Mouse (Mus musculus): ENCODE results near the gene Ppcdc. TPM values are rescaled to one million over a fixed set of nuclear protein-coding genes. Genes with fewer than 3 reads are reported as not detected.

The Ppcdc gene
- total and polyA plus RNA-seq, 3 experiments: 7.3 to 22.9 (median 7.6) TPM

DNA sequence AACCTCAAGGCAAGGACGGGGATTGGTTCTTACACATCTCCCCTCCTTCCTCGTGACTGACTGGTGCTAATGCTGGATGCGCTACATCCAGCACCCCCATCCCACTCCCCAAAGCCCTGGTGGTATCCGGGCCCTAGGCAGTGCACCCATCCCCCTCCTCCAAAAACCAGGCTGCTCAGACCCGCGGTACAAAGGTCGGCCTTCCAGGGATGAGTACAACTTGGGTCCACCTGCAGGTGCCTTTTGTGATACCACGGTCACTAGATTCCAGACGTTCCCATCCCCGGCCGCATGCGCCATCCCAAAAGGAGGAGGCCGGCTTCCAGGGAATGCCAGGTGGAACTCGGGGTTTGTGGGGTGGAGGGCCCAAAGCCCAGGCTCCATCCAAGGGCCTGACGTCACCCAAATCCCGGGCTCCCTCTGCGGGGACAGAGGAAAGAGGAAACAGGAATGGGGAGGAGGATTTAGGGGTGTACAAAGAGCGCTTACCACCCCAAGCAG lies 27.4 kb upstream of the Ppcdc start:
- intact Hi-C loops (cut with DNase I): no loop called here

DNA sequence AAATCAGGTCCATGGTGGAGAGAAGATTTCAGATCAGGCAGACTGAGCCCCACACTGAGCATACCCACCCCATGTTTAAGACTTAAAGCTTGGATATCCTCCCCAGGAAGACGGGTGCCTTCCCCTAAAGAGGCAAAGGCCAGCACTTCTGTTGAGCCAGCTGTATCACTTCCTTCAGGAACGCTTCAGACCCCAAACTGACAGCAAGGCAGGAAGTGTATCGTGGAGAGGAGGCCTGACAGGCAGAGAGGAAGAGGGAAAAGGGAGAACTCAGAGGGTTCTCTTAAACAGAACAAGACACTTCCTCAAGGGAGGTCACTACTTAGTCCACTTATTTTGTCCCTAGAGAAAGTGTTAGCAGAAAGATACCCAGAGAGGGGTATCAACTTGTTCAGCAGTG lies 26.2 kb upstream of the Ppcdc start:
- TF ChIP-seq CTCF (IDR thresholded peaks at IDR 0.05): no peak
- TF ChIP-seq EP300 (IDR thresholded peaks at IDR 0.05; ENCODE audit: insufficient read depth, low read depth, low read length): no peak
- no peak for TF ChIP-seq POLR2A (IDR thresholded peaks at IDR 0.05; ENCODE audit: insufficient read depth, low read depth, low read length)
- intact Hi-C loops (cut with DNase I): no loop called here
- Histone ChIP-seq H3K79me2 (replicated peaks; ENCODE audit: control insufficient read depth, insufficient read depth, low read length) (no peaks in the 10 kb centered on the region), H3K9ac (ENCODE audit: low read depth, low read length) (no peak overlapping the region), H3K27ac (no peak overlapping the region), H3K4me1 (ENCODE audit: control insufficient read depth, insufficient read depth, low read length) (peaks cover 3% of the 10 kb centered on the region), H3K36me3 (ENCODE audit: control insufficient read depth, insufficient read depth, low read length) (no peaks in the 10 kb centered on the region), H3K27me3 (ENCODE audit: control insufficient read depth, insufficient read depth, low read length) (no peaks in the 10 kb centered on the region), H3K4me3 (no peak overlapping the region)
- DNase-seq: peak in 1 of 2 experiments; percentile 19
- WGBS: 27% methylated on average over 3 of the region's 3 CpGs

More for the DNA sequence above, 27.4 kb upstream of the Ppcdc start:
- no peaks in the 10 kb centered on the region for H3K27me3 ChIP-seq (ENCODE audit: control insufficient read depth, insufficient read depth, low read length)
- H3K36me3 ChIP-seq (ENCODE audit: control insufficient read depth, insufficient read depth, low read length): no peaks in the 10 kb centered on the region
- H3K4me3 ChIP-seq: peak overlapping the region; percentile 68
- peak; percentile 26 to 35 for DNase-seq
- no peaks in the 10 kb centered on the region for H3K79me2 ChIP-seq (replicated peaks; ENCODE audit: control insufficient read depth, insufficient read depth, low read length)
- peaks cover 3% of the 10 kb centered on the region for H3K4me1 ChIP-seq (ENCODE audit: control insufficient read depth, insufficient read depth, low read length)
- TF ChIP-seq POLR2A (IDR thresholded peaks at IDR 0.05; ENCODE audit: insufficient read depth, low read depth, low read length) (no peak), EP300 (IDR thresholded peaks at IDR 0.05; ENCODE audit: insufficient read depth, low read depth, low read length) (no peak), CTCF (IDR thresholded peaks at IDR 0.05) (no peak)
- H3K27ac ChIP-seq: peak overlapping the region; percentile 52; the same call in 1 of the 2 replicates
- whole genome bisulfite sequencing: 3% methylated on average over 18 of the region's 18 CpGs
- peak overlapping the region; percentile 83 for H3K9ac ChIP-seq (ENCODE audit: low read depth, low read length)

DNA sequence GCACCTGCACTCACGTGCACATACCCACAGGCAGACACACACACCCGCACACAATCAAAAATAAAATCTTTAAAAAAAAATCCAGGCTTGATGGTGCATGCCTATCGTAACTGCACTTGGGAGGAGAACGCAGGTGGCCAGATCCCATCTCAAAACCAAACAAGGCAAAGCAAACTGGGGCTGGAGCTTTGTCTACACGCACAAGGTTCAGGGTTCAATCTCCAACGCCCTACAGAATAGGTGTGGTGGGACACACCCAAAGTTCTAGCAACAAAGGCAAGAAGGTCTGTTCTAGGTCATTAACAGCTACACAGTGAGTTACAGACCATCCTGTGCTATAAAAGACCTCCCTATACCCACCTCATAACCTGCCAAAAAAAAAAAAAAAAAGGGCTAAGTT lies 22.9 kb upstream of the Ppcdc start:
- no peak for TF ChIP-seq CTCF (IDR thresholded peaks at IDR 0.05)
- no peak for TF ChIP-seq EP300 (IDR thresholded peaks at IDR 0.05; ENCODE audit: insufficient read depth, low read depth, low read length)
- no peak for TF ChIP-seq POLR2A (IDR thresholded peaks at IDR 0.05; ENCODE audit: insufficient read depth, low read depth, low read length)
- intact Hi-C loops (cut with DNase I): no loop called here
- WGBS: 85% methylated on average over 6 of the region's 6 CpGs

DNA sequence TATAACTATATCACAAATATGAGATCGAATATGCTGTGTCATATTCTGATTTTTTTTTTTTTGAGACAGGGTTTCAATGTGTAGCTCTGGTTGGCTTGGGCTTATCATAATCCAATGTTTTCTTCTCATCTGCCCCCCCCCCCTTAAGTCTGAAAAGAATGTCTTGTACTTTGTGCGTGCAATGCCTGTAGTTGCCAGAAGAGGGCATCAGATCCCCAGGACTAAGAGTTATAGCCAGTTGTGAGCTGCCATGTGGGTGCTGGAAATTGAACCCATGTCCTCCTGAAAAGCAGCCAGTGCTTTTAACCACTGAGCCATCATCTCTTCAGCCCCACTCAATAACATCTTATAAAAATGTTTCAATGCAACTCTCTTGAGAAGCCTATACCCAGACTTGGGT lies 19.8 kb upstream of the Ppcdc start:
- WGBS: 94% methylated on average over 2 of the region's 2 CpGs
- DNase-seq: no peak
- Histone ChIP-seq H3K27me3 (ENCODE audit: control insufficient read depth, insufficient read depth, low read length) (no peaks in the 10 kb centered on the region), H3K9ac (ENCODE audit: low read depth, low read length) (no peak overlapping the region), H3K79me2 (replicated peaks; ENCODE audit: control insufficient read depth, insufficient read depth, low read length) (no peaks in the 10 kb centered on the region), H3K4me1 (ENCODE audit: control insufficient read depth, insufficient read depth, low read length) (no peaks in the 10 kb centered on the region), H3K4me3 (no peak overlapping the region), H3K36me3 (ENCODE audit: control insufficient read depth, insufficient read depth, low read length) (no peaks in the 10 kb centered on the region), H3K27ac (no peak overlapping the region)
- TF ChIP-seq POLR2A (IDR thresholded peaks at IDR 0.05; ENCODE audit: insufficient read depth, low read depth, low read length): no peak
- TF ChIP-seq EP300 (IDR thresholded peaks at IDR 0.05; ENCODE audit: insufficient read depth, low read depth, low read length): no peak
- TF ChIP-seq CTCF (IDR thresholded peaks at IDR 0.05): peak; percentile 31
- intact Hi-C loops (cut with DNase I): no loop called here

More for the DNA sequence above, 22.9 kb upstream of the Ppcdc start:
- DNase-seq: no peak
- Histone ChIP-seq H3K4me3 (no peak overlapping the region), H3K36me3 (ENCODE audit: control insufficient read depth, insufficient read depth, low read length) (no peaks in the 10 kb centered on the region), H3K27me3 (ENCODE audit: control insufficient read depth, insufficient read depth, low read length) (no peaks in the 10 kb centered on the region), H3K9ac (ENCODE audit: low read depth, low read length) (no peak overlapping the region), H3K79me2 (replicated peaks; ENCODE audit: control insufficient read depth, insufficient read depth, low read length) (no peaks in the 10 kb centered on the region), H3K27ac (no peak overlapping the region), H3K4me1 (ENCODE audit: control insufficient read depth, insufficient read depth, low read length) (peaks cover 3% of the 10 kb centered on the region)

DNA sequence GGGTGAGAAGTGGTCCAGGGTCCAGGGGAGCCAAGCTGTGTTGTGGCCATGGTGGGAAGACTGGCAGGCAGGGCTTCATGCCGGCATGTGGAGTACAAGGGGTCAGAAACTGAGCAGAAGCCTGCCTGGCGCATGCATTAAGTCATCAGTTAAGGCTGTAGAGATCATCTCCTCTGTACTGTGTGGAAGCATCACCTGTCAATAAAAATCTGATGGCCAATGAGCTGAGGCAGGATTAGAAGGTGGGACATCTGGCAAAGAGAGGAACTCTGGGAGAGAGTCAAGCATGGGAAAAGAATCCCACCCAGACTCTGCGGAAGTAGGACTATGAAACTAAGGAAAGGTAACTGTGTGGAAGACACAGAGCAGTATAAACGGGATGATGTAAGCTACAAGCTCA lies 13.6 kb upstream of the Ppcdc start:
- DNase-seq: no peak
- TF ChIP-seq EP300 (IDR thresholded peaks at IDR 0.05; ENCODE audit: insufficient read depth, low read depth, low read length) (no peak), POLR2A (IDR thresholded peaks at IDR 0.05; ENCODE audit: insufficient read depth, low read depth, low read length) (no peak), CTCF (IDR thresholded peaks at IDR 0.05) (no peak)
- WGBS: 83% methylated on average over 4 of the region's 4 CpGs
- Histone ChIP-seq H3K4me1 (ENCODE audit: control insufficient read depth, insufficient read depth, low read length) (no peaks in the 10 kb centered on the region), H3K27ac (no peak overlapping the region), H3K79me2 (replicated peaks; ENCODE audit: control insufficient read depth, insufficient read depth, low read length) (no peaks in the 10 kb centered on the region), H3K4me3 (no peak overlapping the region), H3K9ac (ENCODE audit: low read depth, low read length) (no peak overlapping the region), H3K27me3 (ENCODE audit: control insufficient read depth, insufficient read depth, low read length) (no peaks in the 10 kb centered on the region), H3K36me3 (ENCODE audit: control insufficient read depth, insufficient read depth, low read length) (no peaks in the 10 kb centered on the region)
- intact Hi-C loops (cut with DNase I): no loop called here

DNA sequence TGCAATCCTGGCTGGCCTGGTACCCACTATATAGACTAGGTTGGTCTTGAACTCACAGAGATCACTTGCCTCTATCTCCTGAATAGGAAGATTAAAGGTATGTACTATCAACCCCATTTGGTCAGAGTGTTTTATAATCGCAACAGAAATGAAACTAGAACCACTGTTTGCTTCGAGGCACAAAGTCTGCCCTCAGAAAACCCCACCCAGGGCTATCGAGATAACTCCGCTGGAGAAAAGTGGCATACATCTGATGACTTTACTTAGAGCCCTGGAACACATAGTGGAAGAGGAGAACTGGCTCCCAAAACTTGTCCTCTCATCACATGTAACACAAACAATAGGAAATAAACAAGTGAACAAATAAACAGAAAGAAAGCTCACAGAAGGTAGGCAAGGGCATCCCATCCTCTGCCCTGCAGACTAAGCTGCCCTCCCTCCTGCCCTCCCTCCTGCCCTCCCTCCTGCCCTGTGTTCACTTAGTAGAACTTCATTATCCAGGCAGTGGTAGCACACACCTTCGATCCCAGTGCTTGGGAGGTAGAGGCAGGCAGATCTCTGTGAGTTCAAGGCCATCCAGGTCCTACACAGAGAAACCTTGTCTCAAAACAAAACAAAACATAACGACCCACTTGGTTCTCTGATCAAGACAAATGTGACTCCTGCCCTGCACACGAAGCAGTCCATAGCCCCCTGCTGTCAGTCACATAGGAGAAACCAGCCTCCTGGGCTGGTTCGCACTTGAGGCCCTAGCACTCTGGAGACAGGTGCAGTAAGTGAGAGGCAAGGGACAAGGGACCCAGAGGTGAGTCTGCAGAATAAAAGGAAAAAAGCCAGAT lies 12.9 kb upstream of the Ppcdc start:
- intact Hi-C loops (cut with DNase I): no loop called here
- 82% methylated on average over 8 of the region's 8 CpGs for WGBS

More for the DNA sequence above, 12.9 kb upstream of the Ppcdc start:
- no peak for DNase-seq
- no peak for TF ChIP-seq POLR2A (IDR thresholded peaks at IDR 0.05; ENCODE audit: insufficient read depth, low read depth, low read length)
- TF ChIP-seq CTCF (IDR thresholded peaks at IDR 0.05): no peak
- no peak for TF ChIP-seq EP300 (IDR thresholded peaks at IDR 0.05; ENCODE audit: insufficient read depth, low read depth, low read length)
- no peak overlapping the region for H3K4me3 ChIP-seq
- no peaks in the 10 kb centered on the region for H3K4me1 ChIP-seq (ENCODE audit: control insufficient read depth, insufficient read depth, low read length)
- no peaks in the 10 kb centered on the region for H3K79me2 ChIP-seq (replicated peaks; ENCODE audit: control insufficient read depth, insufficient read depth, low read length)
- no peak overlapping the region for H3K27ac ChIP-seq
- H3K36me3 ChIP-seq (ENCODE audit: control insufficient read depth, insufficient read depth, low read length): no peaks in the 10 kb centered on the region
- no peaks in the 10 kb centered on the region for H3K27me3 ChIP-seq (ENCODE audit: control insufficient read depth, insufficient read depth, low read length)
- no peak overlapping the region for H3K9ac ChIP-seq (ENCODE audit: low read depth, low read length)
